Mouse (Mus musculus) mouse trophoblast stem cell (cell line): ENCODE data around the gene Lifr.

ENCODE experiments used
- in situ Hi-C, 2 experiments: fragments of 300-500 bp; cut with MseI, MboI; formaldehyde crosslinking; loops; 2 replicates in 1 of 2; 3 replicates in 1 of 2; pipeline ENCODE4 v1.15.1; 2025

Lifr gene

DNA sequence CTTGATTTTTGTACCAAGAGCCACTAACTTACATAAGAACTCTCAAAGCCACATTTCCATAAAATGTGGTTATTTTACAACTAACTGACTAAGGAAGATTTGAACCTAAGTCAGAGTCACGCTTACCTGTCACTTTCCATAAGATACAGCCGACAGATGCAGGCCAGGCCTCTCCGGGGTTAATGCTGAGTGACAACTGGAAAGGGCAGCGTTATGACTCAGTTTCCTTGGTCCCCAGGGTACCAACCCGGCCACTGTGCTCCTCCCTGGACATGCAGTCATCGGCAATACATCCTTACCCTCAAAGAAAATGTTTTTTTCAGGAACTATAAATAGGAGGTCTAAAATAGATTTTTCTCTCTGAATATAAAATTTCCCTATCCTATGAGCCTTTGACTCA is 109.9 kb downstream of the Lifr start:
- in situ Hi-C loops, result no loop called here

DNA sequence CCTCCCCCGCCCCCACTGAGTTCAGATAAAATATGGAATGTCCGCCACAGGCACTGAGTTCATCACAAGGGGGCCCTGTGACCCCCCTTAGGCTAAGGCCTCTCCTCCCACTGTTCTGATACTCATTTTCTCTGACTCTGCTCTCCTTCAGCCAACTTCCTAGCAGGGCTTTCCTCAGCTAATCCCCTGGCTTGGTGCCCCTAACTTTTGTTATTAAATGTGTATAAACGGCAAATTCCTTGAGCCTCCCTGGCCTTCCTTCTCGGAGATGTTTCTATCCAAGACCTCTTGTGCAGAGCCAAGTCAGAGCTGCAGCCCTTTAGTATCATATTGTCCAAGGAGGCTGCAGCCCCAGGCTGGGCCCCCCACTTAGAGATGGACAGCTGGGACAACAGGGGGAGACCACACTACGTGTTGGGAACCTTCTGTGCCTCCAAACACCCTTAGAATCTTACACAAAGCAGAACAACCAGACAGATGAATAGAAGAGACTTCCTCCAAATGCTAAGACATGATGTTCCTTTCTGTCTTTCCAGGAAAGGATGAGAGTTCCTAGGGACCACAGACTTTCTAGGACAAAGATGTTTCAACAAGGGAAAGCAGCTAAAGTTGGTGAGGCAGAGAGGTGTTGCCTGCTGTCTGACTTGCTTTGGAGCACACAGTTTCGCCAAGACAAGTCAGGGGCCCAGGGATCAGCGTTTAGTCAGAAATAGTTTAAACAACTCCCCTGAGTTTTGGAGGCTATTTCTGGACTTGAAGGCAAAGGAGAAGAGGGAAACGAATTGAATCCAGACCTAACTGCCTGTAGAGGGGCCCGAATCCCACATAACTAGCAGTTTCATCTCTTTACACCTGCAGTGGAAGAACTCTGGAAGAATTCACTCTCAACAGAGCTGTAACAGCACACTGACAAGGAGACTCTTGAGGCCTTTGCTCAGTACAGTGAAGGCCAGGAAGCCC is 111.3 kb downstream of the Lifr start:
- in situ Hi-C loops, result no loop called here

GRCm38 (mm10) chr15:7202981-7203380 is 112.6 kb downstream of the Lifr start:
- in situ Hi-C loops, result no loop called here

DNA sequence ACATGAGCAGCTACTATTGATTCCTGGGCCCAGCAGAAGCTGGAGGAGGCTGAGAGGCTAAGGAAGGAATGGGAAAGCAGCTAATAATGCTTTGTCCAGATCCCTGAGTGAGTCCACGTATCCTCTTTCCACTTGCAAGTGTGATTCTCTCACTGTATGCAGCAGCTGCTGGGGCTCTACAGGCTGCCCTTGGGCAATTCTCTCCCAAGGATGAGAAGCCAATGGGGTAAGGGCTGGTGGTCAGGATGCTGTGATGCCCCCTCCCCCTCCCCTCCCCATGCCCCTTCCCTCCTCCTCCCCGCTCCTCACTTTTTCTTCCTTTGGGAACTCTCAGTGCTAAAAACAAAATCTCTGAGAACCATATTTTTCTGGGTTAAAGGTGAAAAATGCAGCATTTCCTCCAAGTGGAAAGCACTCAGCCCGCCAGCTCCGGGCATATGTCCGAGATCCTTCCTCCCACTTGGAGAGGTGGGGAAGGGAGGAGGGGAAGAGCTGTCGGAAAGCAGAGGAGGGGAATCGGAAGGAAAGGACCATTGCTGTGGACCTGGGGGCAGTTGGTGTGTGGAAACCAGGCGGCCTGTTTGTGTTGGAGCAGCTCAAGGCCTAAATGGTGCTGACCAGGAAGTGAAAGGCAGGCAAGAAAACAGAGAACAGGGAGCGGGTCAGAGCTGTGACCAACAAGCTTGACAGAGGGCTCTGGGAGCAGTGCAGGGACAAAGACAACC is 113.4 kb downstream of the Lifr start:
- in situ Hi-C loops, result no loop called here

DNA sequence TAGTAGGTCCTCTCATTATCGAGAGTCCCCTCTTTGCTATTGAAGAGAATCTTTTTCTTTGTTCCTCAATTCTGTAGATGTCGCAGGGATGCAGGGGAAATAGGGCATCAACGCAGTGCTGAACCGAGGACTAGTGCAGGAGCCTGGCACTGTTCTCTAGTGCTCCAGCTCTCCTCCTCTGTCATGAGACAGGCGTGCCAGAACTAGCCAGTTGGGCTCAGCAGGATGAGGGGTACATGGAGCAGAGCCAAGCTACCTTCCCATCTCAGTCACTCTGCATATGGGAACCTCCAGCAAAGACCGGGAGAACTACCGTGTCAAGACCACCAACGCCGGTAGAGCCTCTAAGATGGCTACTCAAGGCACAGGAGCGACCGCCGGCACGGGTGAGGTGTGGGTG is 114.5 kb downstream of the Lifr start:
- in situ Hi-C loops, result no loop called here

GRCm38 (mm10) chr15:7206110-7206509 is 115.7 kb downstream of the Lifr start:
- in situ Hi-C loops, result no loop called here

DNA sequence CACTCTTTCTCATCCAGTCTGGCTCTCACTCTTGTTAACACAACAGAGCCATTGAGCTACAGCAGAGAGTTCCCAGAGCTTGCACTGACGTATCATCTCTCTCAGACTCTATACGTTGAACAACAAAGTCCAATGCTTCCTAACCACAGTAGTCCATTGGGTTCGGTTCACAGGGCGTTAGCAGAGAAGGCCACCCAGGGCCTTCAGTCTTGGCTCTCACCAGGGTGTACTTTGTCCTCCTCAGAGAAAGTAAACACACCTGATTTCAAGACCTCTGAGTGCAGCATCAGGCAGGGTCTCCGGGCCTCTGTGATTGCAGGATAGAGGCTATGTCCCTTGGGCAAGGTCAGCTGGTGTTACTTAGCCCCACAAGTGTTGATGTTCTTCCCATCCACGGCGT is 116.9 kb downstream of the Lifr start:
- in situ Hi-C loops, result no loop called here

DNA sequence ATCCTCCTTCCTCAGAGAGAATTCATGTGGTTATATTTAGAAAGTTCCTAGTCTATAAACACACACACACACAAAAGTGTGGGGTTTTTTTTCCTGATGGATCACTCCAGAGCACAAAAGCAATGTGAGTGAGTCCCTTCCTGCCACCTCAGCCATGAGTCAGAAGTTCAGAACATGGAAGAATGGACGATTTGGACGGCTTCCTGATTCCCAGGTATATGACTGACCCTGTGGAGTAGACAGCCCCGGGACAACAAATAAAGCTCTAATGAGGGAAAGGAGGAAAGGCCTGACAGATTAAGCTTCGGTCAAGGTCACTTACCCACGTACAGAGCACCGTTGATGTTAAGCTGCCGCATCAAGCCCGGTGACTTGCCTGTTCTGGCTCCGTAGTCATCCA is 117.8 kb downstream of the Lifr start:
- in situ Hi-C loops, result no loop called here

GRCm38 (mm10) chr15:7213683-7214082 is 123.3 kb downstream of the Lifr start:
- in situ Hi-C loops, result no loop called here

DNA sequence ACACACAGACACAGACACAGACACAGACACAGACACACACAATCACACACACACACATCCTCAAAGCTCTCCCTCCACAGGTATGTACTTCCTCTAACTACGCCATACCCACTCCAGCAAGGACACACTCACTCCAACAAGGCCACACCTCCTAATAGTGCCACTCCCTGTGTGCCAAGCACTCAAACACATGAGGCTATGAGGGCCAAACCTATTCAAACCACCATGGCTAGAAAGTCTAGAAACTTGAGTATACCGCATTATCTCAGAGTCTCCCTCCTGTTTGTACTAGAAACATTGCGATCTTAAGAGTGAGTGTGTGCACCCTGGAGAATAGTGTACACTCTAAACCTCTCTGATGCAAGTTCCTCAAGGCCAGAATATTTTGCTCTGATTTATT is 125.4 kb downstream of the Lifr start:
- in situ Hi-C loops, result no loop called here

DNA sequence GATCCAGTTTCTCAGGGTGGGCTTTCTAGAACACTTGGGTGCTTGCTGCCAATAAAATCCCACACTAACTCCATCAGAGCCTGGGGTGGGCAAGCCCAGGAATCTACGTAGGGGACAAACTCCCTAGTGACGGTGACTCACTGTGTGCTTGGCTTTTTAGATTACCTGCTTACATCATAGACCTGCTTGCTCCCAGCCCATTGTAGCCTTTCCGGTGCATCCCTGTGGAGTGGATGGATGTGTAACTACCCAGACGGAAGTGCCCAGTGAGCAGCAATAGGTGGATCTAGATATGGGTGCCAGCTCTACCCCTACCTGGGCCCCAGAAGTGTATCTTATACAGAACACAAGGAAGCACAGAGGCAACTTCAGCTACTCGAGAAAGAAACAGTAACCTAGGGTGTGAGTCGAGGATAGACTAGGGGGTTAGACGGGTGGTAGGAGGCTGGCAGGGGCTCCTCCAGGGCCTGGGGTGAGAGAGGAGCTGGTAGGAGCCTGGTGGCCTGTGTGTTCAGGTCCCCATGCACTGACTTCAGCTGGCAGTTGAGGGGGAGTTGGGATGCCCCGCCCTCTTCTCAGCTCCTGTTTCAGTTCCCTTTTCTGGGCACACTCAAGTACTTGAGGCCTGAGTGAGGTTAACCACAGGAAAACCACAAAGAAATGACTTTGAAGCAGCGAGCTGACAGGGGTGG is 126.3 kb downstream of the Lifr start:
- in situ Hi-C loops, result no loop called here

DNA sequence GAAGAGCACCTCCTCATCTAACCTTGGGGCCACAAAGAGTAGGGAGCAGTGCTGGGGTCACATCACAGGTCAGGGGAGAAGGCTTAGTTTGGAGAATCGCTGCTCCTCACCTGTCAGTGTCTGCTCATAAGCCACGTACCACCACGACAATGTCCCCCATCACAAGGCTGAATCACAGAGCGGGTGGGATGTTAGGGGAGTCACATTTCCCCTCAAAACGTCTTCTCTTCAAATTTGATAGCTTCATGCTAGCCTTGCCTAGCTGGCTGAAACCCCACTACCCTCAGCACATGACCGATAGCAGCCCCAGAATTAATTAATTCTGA is 126.8 kb downstream of the Lifr start:
- in situ Hi-C loops, result no loop called here

- in situ Hi-C loops, result loop anchor here (5.0 to 10.0 kb wide), 2 partner anchors 88 to 311 kb away; no protein-coding TSS in a partner anchor
Observed at GRCm38 (mm10) chr15:7222809-7223208, 132.4 kb downstream of the Lifr start.

GRCm38 (mm10) chr15:7224151-7224775 is 133.8 kb downstream of the Lifr start:
- in situ Hi-C loops, result loop anchor here (5.0 to 10.0 kb wide), 2 partner anchors 89 to 312 kb away; no protein-coding TSS in a partner anchor

DNA sequence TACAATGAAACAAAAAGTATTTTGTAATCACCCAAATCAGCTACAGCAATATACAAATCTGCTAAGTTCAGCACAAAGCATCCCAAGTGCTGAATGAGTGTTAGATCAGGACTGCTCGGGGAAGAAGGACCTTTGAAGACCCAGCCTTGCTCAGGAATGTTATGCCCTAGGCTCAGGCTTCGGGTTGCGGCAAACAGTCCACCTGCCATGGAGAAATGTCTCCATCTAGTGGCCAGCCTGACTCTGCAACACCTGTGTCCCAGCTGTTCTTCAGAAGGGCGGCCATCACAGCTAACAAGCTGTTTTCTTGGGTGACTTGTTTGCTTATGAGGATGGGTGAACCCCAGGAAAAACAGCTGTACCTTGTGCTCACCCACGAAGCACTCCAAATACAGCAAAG is 135.8 kb downstream of the Lifr start:
- in situ Hi-C loops, result loop anchor here (5.0 to 10.0 kb wide), 3 partner anchors 91 to 319 kb away; no protein-coding TSS in a partner anchor

DNA sequence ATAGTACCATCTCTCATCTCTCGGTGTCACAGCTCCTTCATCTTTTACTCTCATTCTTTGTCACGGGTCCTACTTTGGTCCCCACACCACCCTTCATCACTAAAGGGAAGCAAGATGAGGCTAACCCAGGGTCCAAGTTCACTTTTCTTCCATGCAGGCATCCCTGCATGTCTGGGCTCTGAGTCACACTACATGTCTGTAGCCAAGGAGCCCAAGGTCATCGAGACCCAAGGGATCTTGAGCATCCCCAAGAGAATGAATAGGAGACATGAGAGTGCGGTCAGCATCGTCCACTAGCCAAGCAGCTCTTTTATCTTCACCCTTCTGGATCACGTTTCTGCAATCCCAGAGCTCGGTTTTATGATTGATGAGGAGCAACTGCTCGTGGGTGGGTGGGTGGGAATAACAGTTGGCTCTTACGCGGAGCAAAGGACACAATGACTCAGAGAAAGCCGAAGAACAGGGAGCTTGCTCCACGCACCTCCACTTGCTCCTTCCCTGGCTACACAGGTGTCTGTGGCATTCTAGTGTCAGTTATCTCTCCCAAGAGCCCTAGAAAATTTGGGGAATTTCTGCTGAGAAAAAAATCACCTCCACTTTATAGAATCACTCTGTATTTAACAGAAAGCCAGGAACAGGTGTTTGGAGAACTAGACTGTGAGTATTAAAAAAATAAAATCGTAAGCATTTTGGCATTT is 143.1 kb downstream of the Lifr start:
- in situ Hi-C loops, result no loop called here

- in situ Hi-C loops, result no loop called here
Observed at GRCm38 (mm10) chr15:7239904-7240303, 149.5 kb downstream of the Lifr start.

DNA sequence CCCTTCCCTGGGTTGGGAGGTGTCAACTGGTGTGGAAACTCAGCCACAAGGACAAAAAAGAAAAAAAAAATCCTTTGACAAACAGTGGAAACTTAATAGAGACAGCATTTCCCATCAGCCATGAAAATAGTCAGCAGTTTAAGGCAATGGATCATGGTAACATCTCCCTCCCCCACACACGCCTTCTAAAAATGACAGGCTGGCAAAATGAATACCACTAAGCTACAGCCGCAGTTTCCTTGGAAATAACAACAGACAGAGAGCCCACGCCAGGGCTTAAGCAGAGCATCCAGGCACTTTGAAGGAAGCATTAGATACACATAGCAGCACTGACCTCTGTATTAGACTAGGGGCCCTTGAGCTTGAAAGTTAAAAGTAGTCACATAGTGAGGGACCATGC is 150.5 kb downstream of the Lifr start:
- in situ Hi-C loops, result no loop called here

DNA sequence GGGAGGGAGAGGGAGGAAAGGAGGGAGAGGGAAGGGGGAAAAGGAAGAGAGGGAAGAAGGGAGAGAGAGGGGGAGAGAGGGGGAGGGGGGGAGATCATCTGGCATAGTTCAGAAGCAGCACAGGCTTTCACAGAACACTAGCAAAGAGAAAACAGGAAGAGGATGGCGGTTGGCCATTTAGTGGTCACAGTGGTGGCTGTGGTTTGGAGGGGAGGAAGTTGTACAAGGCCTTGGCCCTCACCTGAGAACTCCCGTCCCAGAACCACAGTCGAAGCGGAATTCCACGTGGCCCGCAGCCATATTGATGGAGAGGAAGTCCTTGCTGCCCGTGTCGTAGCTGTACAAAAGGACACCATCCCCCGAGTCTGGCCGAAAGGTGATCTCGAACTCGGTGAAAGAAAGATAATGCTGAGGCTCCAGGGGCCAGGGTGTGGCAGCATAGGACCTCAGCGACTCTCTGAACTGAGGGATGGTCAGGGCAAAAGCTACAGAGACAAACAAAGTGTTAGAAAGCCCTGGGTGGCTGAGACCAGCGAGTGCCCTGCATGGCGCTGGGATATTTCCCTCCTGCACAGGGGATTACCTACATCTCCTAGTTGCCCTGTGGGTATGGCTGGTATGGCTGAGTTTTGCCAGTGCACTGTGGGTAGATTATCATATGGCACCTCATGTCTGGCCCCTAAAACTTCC is 151.9 kb downstream of the Lifr start:
- in situ Hi-C loops, result no loop called here
